Mouse (Mus musculus) bone marrow, adult 2 months (tissue): ENCODE results near the gene Zyg11b.

ENCODE experiments used
- CTCF ChIP-seq: fragments of 200-500 bp; IDR thresholded peaks from 2 replicates; pipeline ENCODE4 v1.5.1; 2011; ENCODE audit warnings: low read length, control low read depth; ENCODE audit not compliant: control insufficient read depth, insufficient read depth
- POLR2A ChIP-seq: fragments of 200-500 bp; IDR thresholded peaks from 2 replicates; pipeline ENCODE4 v1.6.1; 2011; ENCODE audit warnings: low read depth, mild to moderate bottlenecking, control low read depth, low read length, borderline replicate concordance; ENCODE audit not compliant: control insufficient read depth

DNA sequence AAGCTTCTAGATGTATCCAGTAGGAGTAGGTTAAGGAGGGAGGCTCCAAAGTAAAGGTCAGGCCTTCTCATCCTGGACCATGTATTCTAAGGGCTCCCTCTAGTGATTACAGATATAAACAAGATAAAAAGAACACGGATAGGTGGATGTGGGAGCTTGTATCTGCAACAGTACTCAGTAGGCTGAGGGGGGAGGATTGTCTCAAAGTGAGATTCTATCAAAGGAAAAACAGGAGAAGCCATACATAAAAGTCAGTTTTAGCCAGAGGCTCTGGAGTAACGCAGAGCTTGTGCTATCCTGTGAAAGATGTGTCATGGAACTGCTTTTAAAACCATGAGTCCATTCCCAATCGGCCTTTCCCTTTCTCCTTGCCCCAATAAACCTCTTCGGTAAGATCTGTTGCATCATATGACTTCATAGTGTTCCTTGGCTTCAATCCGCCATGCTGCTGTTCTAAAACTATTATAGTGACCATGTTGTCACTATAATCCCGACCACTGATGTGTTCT is 26.2 kb upstream of the Zyg11b start:
- no peak for TF ChIP-seq CTCF
- TF ChIP-seq POLR2A = no peak
